Mouse (Mus musculus): ENCODE measurements around the gene 2410004B18Rik. TPM values are rescaled to one million over a fixed set of nuclear protein-coding genes. Genes with fewer than 3 reads are reported as not detected.
"Not testable (repeated sequence)": the region's sequence is repeated elsewhere in the genome, so short reads cannot be mapped to it uniquely, and the experiment has no call there.

Gene 2410004B18Rik
- polyA plus RNA-seq, 1 experiment from 2014 or later, result 64.4 TPM

DNA sequence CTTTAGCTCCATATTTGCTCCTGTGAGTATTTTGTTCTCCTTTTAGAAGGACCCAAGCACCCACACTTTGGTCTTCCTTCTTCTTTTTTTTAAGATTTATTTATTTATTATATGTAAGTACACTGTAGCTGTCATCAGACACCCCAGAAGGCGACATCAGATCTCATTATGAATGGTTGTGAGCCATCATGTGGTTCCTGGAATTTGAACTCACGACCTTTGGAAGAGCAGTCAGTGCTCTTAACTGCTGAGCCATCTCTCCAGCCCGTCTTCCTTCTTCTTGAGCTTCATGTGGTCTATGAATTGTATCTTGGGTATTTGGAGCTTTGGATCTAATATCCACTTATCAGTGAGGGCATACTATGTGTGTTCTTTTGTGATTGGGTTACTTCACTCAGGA is 27.8 kb downstream of the 2410004B18Rik start:
- H3K27ac ChIP-seq (ENCODE audit: low read depth, low read length); H3K36me3 ChIP-seq (ENCODE audit: control insufficient read depth, insufficient read depth, low read length); DNase-seq (ENCODE audit: low spot score); H3K4me1 ChIP-seq (ENCODE audit: control insufficient read depth, insufficient read depth, low read length); H3K9ac ChIP-seq (ENCODE audit: low read length); H3K4me3 ChIP-seq (ENCODE audit: low read depth, low read length); H3K9me3 ChIP-seq (ENCODE audit: control insufficient read depth, low read length); H3K4me2 ChIP-seq (ENCODE audit: low read depth); ATAC-seq (ENCODE audit: insufficient read depth, low FRiP score, low TSS enrichment): not testable (repeated sequence)
- H3K27me3 ChIP-seq (ENCODE audit: control insufficient read depth, insufficient read depth, low read length), result peaks cover 27% of the 10 kb centered on the region
- WGBS, result 83% methylated on average over 3 of the region's 3 CpGs

DNA sequence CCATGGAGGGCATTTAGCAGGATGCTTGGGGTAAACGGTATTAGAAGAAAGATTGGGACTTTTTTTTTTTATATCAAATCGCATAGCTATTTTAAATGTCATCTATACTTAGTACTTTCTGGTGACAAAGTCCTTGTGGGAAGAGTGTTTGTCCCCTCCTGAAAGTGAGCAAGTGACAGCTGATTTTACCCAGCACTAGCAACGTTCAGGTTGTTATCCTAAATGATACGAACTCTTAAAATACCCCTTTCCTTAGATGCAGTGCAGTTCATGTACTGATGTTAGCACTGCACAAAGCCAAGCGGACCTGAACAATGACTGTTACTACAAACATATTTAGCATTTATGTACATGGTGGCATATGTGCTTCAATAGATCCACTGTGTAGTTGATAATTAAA is 29.0 kb downstream of the 2410004B18Rik start:
- no peak overlapping the region for H3K4me2 ChIP-seq (ENCODE audit: low read depth)
- H3K4me3 ChIP-seq (ENCODE audit: low read depth, low read length), result no peak overlapping the region
- no peak overlapping the region for H3K9ac ChIP-seq (ENCODE audit: low read length)
- H3K27ac ChIP-seq (ENCODE audit: low read depth, low read length), result no peak overlapping the region
- H3K4me1 ChIP-seq (ENCODE audit: control insufficient read depth, insufficient read depth, low read length), result no peaks in the 10 kb centered on the region
- no peaks in the 10 kb centered on the region for H3K36me3 ChIP-seq (ENCODE audit: control insufficient read depth, insufficient read depth, low read length)
- peaks cover 27% of the 10 kb centered on the region for H3K27me3 ChIP-seq (ENCODE audit: control insufficient read depth, insufficient read depth, low read length)
- no peaks in the 10 kb centered on the region for H3K9me3 ChIP-seq (ENCODE audit: control insufficient read depth, low read length)
- ATAC-seq (ENCODE audit: insufficient read depth, low FRiP score, low TSS enrichment) (no peak), DNase-seq (ENCODE audit: low spot score) (no peak)
- WGBS, result 89% methylated on average over 5 of the region's 5 CpGs

DNA sequence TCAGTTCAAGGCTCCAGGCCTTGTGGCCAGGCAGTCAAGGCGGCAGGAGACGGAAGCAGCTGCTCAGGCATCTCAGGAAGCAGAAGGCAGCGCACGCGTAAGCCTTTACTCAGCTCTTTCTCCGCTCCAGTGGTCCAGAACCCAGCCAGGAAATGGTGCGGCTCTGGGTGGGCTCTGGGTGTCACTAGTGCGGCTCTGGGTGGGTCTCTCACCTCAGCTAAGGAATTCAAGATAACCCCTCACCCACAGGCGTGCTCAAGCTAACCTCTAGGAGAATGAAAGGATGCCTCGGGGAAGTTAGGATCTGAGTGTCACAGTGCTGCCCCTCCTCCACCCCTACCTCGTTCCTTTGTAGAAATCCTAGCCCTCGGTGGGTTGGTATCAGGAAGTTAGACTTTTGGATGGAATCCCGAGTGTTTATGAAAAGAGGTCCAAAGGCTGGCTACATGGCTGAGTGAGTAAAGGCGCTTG is 31.3 kb downstream of the 2410004B18Rik start:
- 68% methylated on average over 14 of the region's 14 CpGs for WGBS
- Histone ChIP-seq H3K4me2 (ENCODE audit: low read depth) (no peak overlapping the region), H3K9ac (ENCODE audit: low read length) (no peak overlapping the region), H3K4me1 (ENCODE audit: control insufficient read depth, insufficient read depth, low read length) (no peaks in the 10 kb centered on the region), H3K27ac (ENCODE audit: low read depth, low read length) (no peak overlapping the region), H3K4me3 (ENCODE audit: low read depth, low read length) (no peak overlapping the region), H3K9me3 (ENCODE audit: control insufficient read depth, low read length) (no peaks in the 10 kb centered on the region), H3K27me3 (ENCODE audit: control insufficient read depth, insufficient read depth, low read length) (peaks cover 7% of the 10 kb centered on the region), H3K36me3 (ENCODE audit: control insufficient read depth, insufficient read depth, low read length) (no peaks in the 10 kb centered on the region)
- no peak for DNase-seq (ENCODE audit: low spot score)
- no peak for ATAC-seq (ENCODE audit: insufficient read depth, low FRiP score, low TSS enrichment)

DNA sequence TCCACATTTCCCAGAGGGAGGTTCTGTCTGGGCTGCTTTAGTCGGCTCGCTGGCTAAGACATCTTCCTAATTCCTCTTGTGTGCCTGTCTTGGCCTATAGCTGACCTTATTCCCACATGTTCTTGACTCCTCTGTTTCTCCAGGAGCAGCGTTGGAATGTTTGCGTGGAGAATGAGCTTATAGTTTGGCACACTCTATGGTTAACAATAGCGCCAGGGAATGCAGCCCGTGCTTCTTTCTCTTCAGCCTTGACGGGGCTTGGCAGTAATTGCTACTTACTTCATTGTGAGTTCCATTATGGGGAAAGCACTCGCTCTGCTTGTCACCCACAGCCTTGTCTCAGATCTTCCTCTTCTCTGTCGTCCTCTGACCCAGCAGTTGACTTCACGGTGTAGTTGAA is 33.7 kb downstream of the 2410004B18Rik start:
- WGBS, result 77% methylated on average over 10 of the region's 10 CpGs
- H3K9me3 ChIP-seq (ENCODE audit: control insufficient read depth, low read length), result no peaks in the 10 kb centered on the region; the same call in 1 of the 2 replicates
- DNase-seq (ENCODE audit: low spot score) (no peak), ATAC-seq (ENCODE audit: insufficient read depth, low FRiP score, low TSS enrichment) (no peak)
- no peak overlapping the region for H3K27ac ChIP-seq (ENCODE audit: low read depth, low read length)
- no peaks in the 10 kb centered on the region for H3K4me1 ChIP-seq (ENCODE audit: control insufficient read depth, insufficient read depth, low read length)
- no peak overlapping the region for H3K9ac ChIP-seq (ENCODE audit: low read length)
- H3K27me3 ChIP-seq (ENCODE audit: control insufficient read depth, insufficient read depth, low read length), result no peaks in the 10 kb centered on the region
- H3K4me2 ChIP-seq (ENCODE audit: low read depth), result no peak overlapping the region
- no peak overlapping the region for H3K4me3 ChIP-seq (ENCODE audit: low read depth, low read length)
- H3K36me3 ChIP-seq (ENCODE audit: control insufficient read depth, insufficient read depth, low read length), result no peaks in the 10 kb centered on the region

DNA sequence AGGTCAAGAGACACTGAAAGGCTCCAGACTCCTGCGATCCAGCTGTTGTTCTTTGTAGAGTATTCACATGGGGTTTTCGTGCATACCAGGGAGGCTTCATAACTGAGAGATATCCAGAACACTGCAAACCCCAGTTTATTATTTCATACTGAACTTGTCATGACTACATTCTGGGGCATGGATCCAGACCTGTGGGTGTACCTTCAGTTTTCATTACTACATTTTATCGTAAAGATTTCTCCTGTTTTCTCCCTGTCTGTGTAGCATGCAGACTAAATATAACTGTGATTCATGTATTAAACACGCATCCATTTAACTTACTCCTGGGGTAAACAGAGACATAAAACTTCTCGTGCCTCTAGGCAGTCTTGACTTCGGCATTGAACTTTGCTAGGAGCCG is 37.2 kb downstream of the 2410004B18Rik start:
- H3K9ac ChIP-seq (ENCODE audit: low read length), result no peak overlapping the region
- DNase-seq (ENCODE audit: low spot score), result no peak
- WGBS, result 93% methylated on average over 7 of the region's 7 CpGs

DNA sequence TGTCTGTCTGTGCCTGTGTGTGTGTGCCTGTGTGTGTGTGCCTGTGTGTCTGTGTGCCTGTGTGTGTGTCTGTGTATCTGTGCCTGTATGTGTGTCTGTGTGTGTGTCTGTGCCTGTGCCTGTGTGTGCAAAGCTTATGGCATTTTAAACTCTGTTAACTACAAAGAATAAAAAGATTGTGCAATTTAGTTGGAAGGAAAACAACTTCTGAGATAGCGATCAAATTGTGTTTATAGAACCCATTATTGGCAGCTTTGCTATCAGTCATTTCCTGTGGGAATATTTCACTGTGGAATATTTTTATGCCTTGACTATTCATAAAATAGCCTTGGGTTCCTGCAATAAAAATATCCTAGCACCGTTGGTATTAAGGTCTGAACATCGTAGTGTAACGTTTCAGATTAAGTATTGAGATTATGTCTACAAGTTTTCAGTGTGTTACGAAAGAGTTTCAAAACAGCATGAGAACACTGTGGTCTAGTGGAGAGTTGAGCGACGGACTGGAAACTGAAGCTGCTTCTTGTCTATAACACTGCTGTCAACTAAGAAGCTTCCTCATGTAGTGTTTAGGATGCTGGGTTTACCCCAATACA is 47.6 kb downstream of the 2410004B18Rik start:
- no peak for DNase-seq (ENCODE audit: low spot score)
- ATAC-seq (ENCODE audit: insufficient read depth, low FRiP score, low TSS enrichment), result no peak
- H3K27me3 ChIP-seq (ENCODE audit: control insufficient read depth, insufficient read depth, low read length), result peaks cover 17% of the 10 kb centered on the region

More for the DNA sequence above, 37.2 kb downstream of the 2410004B18Rik start:
- Histone ChIP-seq H3K27me3 (ENCODE audit: control insufficient read depth, insufficient read depth, low read length) (no peaks in the 10 kb centered on the region), H3K9me3 (ENCODE audit: control insufficient read depth, low read length) (no peaks in the 10 kb centered on the region; the same call in 1 of the 2 replicates), H3K4me3 (ENCODE audit: low read depth, low read length) (no peak overlapping the region), H3K36me3 (ENCODE audit: control insufficient read depth, insufficient read depth, low read length) (no peaks in the 10 kb centered on the region), H3K4me2 (ENCODE audit: low read depth) (no peak overlapping the region), H3K4me1 (ENCODE audit: control insufficient read depth, insufficient read depth, low read length) (no peaks in the 10 kb centered on the region), H3K27ac (ENCODE audit: low read depth, low read length) (no peak overlapping the region)
- no peak for ATAC-seq (ENCODE audit: insufficient read depth, low FRiP score, low TSS enrichment)

DNA sequence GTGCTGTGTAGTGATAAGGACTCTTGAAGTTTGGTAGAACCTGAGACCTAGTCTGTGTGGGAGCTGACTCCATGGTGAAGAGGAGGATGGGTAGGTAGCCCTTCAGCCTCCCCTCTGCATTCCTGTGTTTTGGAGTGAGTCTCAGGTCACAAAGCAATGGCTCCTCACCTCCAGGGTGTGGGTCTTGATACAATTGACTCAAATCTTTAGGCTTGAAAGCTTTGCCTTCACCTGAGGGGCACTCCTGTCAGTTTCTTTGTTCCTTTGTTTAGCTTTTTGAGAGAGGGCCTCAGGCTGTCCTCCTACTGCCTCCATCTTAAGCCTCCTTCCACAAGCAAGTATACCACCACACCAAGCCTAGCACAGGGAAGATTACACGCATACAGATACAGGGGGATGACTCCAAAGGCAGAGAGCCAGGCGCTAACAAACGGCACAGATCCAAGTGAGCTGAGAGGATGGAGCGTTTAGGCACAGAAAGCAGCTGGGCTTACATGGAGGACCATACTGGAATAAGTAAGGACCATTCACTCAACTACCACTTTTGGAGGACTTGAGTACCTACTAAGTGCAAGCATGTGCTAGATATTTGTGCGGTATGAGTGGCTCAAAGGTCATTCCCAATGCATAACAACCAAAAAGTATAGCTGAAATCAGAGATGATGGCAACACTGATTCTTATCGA is 48.6 kb downstream of the 2410004B18Rik start:
- H3K27ac ChIP-seq (ENCODE audit: low read depth, low read length), result no peak overlapping the region

More for the DNA sequence above, 47.6 kb downstream of the 2410004B18Rik start:
- H3K4me3 ChIP-seq (ENCODE audit: low read depth, low read length), result no peak overlapping the region
- H3K27ac ChIP-seq (ENCODE audit: low read depth, low read length), result no peak overlapping the region
- H3K36me3 ChIP-seq (ENCODE audit: control insufficient read depth, insufficient read depth, low read length), result no peaks in the 10 kb centered on the region
- no peak overlapping the region for H3K9ac ChIP-seq (ENCODE audit: low read length)
- WGBS, result 93% methylated on average over 7 of the region's 7 CpGs
- H3K4me2 ChIP-seq (ENCODE audit: low read depth), result no peak overlapping the region
- H3K9me3 ChIP-seq (ENCODE audit: control insufficient read depth, low read length), result no peaks in the 10 kb centered on the region
- H3K4me1 ChIP-seq (ENCODE audit: control insufficient read depth, insufficient read depth, low read length), result peaks cover 5% of the 10 kb centered on the region

DNA sequence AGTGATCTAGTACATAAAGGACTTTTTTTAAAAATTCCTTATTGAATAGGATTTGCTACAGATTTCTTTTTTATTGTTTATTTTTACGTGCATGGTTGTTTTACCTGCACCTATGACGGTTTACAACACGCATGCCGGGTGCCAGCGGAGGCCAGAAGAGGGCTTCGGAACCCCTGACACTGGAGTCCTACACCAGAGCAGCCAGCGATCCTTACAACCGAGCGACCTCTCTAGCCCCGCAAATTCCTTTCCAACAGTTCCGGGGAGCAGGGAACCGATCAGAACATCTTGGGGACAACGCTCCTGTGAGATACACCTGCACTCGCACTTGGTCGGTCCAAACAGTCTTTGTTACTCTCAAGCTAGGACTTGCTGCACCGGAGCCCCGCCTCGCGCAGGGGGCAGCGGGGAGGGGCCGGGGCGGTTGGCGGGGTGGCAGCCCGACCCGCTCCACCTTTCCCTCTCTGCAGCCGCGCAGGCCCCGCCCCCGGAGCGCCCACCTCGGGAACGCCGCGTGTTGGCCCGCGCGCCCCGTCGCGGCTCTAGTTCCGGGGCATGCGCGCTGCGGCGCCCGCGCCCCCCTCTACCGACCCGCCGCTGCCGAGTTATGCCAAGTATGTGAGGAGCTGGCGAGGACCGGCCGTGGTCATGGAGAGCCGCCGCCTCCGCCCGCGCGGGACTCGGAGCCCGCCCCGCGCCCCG is 49.6 kb downstream of the 2410004B18Rik start, which contains the start of gene Syde2:
Gene Syde2 (plus strand): TSS at position 603 of the 702 bp plus-strand sequence.
- Histone ChIP-seq H3K36me3 (ENCODE audit: control insufficient read depth, insufficient read depth, low read length) (no peaks in the 10 kb centered on the region), H3K9me3 (ENCODE audit: control insufficient read depth, low read length) (no peaks in the 10 kb centered on the region), H3K4me2 (ENCODE audit: low read depth) (peak within 1 kb of the TSS; percentile 81), H3K27me3 (ENCODE audit: control insufficient read depth, insufficient read depth, low read length) (peaks cover 17% of the 10 kb centered on the region), H3K4me1 (ENCODE audit: control insufficient read depth, insufficient read depth, low read length) (peaks cover 5% of the 10 kb centered on the region), H3K4me3 (ENCODE audit: low read depth, low read length) (peak within 1 kb of the TSS; percentile 65), H3K9ac (ENCODE audit: low read length) (peak within 1 kb of the TSS; percentile 66), H3K27ac (ENCODE audit: low read depth, low read length) (no peak within 1 kb of the TSS)
- WGBS, result under 1% methylated on average over 41 of the region's 65 CpGs
- ATAC-seq (ENCODE audit: insufficient read depth, low FRiP score, low TSS enrichment) (peak; percentile 84), DNase-seq (ENCODE audit: low spot score) (peak; percentile 86)

More for the DNA sequence above, 48.6 kb downstream of the 2410004B18Rik start:
- 73% methylated on average over 6 of the region's 6 CpGs for WGBS
- Histone ChIP-seq H3K4me2 (ENCODE audit: low read depth) (no peak overlapping the region), H3K9ac (ENCODE audit: low read length) (no peak overlapping the region), H3K9me3 (ENCODE audit: control insufficient read depth, low read length) (no peaks in the 10 kb centered on the region), H3K27me3 (ENCODE audit: control insufficient read depth, insufficient read depth, low read length) (peaks cover 17% of the 10 kb centered on the region), H3K4me3 (ENCODE audit: low read depth, low read length) (no peak overlapping the region), H3K4me1 (ENCODE audit: control insufficient read depth, insufficient read depth, low read length) (peaks cover 5% of the 10 kb centered on the region), H3K36me3 (ENCODE audit: control insufficient read depth, insufficient read depth, low read length) (no peaks in the 10 kb centered on the region)
- no peak for DNase-seq (ENCODE audit: low spot score)
- no peak for ATAC-seq (ENCODE audit: insufficient read depth, low FRiP score, low TSS enrichment)

All from neural tube, embryonic 11.5 days (tissue).